Mouse (Mus musculus) lung, postnatal 36 days (tissue): ENCODE measurements around the gene Ppp3ca.
A peak's percentile ranks its signal among the peaks of the same experiment; 100 is the strongest.

Experiments
- DNase-seq: peaks from one replicate; pipeline ENCODE4 v3.0.0; 2022; ENCODE audit warnings: mixed read lengths

Ppp3ca gene

GRCm38 (mm10) chr3:136725311-136726156, 55.6 kb downstream of the Ppp3ca start:
- peak; percentile 81 for DNase-seq

- DNase-seq = no peak
Measured at GRCm38 (mm10) chr3:136727877-136728276, 58.0 kb downstream of the Ppp3ca start.

DNA sequence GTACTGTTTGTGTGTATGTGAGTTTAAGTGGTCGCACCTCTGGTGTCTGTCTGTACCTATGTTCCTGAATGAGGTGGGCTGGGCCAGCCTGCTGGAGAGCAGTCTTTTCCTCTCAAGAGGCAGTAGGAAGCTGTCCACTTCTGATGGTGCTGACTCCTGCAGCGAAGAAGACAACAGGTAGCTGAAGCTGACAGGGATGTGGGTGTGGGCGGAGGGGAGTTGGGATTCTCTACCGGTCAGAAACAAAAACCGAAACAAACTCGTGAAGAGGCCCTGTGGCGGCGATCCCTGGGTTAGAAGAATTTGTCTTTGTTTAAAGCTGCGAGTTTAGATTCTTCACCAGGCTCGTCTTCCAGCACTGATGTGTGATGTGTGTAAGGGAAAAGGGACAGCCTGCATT, 60.1 kb downstream of the Ppp3ca start:
- peak; percentile 34 for DNase-seq

GRCm38 (mm10) chr3:136731579-136731978, 61.7 kb downstream of the Ppp3ca start:
- no peak for DNase-seq

DNA sequence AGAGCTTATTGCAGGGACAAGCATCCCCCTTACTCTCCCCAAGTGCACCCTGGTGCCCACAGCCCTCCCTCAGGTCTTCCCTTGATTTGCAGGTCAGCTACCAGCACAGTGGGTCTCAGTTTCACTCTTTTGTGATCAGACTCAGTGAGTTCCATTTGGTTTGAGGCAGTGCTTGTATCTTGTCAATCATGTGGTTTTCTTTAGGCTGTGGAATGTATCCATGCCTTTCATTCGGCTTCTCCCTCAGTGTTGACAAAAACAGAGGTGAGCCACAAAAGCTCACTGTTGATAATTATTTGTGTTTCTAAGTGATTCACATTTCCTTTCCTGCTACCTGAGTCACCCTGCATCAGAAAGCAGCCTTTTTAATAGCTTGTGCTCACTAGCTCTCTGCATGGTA, 66.1 kb downstream of the Ppp3ca start:
- no peak for DNase-seq

DNA sequence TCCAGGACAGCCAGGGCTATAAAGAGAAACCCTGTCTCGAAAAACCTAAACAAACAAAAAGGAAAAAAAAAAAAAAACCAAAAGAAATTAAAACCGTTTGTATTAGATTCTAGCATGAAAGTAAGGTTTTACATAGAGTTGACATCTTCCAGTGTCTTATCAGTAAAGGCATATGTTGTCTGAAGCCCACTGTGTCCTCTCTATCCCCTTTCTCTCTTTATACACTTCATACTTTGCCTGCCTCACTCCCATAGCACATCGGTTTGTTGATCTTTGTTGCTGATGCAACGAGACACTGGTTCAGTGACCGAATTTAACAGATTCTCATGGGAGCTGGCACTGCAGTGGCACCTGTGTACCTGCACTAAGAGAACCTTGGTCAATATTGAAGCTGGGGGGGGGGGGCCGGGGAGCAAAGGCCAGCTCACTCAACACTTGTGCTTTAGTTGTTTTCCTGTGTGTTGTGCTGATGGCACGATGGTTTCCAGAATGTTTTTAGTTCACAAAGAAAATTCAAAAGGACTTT, 66.9 kb downstream of the Ppp3ca start:
- no peak for DNase-seq

DNA sequence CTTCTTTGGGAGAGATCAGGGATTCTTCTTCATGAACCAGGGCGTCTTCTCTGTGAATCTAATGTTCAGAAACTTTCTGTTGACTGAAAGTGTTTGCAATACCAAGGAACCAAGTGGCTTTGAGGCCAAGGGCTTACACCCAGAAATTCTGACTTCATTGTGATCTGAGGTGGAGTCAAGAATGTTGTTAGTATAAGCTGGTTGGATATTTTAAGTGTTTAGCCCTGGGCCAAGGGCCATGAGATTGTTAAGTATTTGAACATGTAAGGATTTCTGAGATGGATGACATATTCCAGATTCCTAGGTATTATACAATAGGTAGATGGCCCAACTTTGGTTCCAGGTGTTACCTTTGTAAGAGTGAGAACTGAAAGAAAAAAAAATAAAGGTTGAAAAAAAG, 68.5 kb downstream of the Ppp3ca start:
- peak; percentile 73 for DNase-seq

DNA sequence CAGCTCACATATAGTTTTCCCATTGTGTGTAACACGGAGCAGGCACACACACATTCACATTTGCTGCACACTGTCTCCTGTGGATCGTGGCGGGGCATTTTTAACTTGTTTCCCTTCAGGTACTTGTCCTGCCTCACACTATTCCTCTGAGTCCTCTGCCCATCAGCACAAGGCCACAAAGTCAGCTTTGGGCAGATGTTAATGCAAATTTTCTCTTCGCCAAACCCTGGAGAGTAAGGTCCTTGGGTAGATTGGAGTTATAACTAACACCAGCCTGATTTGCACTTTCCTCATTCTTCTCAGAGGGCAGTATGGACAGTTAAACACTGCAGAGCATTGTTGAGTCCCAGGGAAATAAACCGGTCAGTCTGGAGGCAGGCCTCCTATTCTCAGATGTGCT, 69.0 kb downstream of the Ppp3ca start:
- DNase-seq = no peak

- peak; percentile 33 for DNase-seq
Measured at GRCm38 (mm10) chr3:136741659-136742058, 71.7 kb downstream of the Ppp3ca start.

GRCm38 (mm10) chr3:136742258-136743057, 72.5 kb downstream of the Ppp3ca start:
- DNase-seq = peak; percentile 22

GRCm38 (mm10) chr3:136744295-136744897, 74.5 kb downstream of the Ppp3ca start:
- peak; percentile 54 for DNase-seq

DNA sequence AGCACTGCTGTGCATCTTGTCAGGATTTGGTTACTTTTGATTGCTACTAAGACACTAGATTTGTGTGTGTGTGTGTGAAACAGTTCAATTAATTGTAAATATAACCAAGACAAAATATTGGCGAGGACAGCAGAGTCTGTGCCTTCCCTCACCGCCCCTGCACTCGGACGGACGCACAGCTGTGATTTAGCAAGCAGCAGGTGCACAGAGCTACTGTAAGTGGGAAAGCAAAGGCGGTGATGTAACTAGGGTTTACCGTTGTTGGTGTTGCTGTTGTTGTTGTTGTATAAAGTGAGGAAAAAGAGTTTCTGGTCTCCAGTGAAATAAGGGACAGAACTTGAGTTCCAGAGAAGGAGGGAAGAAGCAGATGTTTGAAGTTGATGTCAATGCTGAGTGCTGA, 75.5 kb downstream of the Ppp3ca start:
- no peak for DNase-seq

DNA sequence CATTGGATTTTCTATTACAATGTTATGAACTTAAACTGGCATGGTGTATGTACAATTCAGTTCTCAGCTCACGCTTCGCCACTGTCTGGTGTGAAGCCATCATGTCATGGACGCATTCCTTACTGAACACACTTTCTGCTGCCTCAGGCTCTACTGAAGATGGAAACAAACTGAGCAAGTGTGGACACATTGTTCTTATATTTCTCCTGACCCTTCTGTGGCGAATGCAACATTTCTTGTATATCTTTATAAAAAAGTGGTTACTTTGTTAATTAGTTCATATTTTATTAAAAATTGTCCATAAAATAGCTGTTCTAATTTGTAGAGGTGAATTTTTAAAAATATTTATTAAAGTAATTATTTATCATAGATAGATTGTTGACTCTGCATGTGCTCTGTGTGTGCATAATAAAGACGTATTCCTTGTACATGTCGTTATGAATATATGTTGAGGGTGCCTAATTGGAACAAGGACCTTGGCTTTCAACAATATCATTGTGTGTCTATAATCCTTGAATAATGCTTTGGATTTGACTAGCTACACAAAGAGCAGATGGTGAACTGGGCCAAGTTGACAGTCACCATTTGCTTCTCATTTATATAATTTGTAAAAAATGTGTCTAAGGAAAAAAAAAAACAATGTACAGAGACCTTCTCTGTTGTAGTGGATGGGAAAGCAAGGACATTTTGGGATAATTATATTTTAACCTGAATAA, 79.0 kb downstream of the Ppp3ca start:
- DNase-seq = no peak

DNA sequence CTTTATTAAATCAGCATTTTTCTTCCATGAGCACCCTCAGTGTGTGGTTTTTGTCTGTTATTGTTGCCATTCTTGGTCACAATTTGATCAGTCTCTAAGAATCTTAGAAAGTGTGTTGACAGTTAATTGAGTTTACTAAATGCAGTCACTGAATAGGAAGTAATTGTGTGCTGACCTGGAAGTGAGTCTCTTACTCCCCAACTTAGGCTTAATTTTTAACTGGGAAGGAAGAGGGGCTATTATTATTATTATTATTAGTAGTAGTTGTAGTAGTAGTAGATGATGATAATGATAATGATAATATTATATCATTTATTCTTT, 79.5 kb downstream of the Ppp3ca start:
- no peak for DNase-seq

DNA sequence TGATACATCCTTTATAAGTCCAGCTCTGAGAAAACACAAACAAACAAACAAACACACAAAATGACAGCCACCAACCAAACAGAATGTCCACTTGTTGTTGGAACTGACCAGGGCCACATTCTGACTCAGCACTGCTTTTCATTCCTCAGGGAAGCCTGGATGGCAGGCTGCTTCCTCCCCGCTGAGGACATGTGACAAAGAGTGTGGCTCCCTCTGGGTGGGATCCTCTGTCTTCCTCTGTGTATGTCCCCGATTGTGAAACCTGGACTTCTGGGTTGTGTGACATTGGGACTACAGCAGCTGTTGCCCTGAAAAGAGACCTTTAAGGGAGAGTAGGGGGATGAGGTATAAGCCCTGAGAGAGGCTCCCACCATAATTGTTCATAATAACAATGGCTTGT, 80.0 kb downstream of the Ppp3ca start:
- DNase-seq = no peak

- DNase-seq = no peak
Measured at GRCm38 (mm10) chr3:136752126-136752716, 82.3 kb downstream of the Ppp3ca start.

- DNase-seq = no peak
Measured at GRCm38 (mm10) chr3:136756137-136756536, 86.2 kb downstream of the Ppp3ca start.

GRCm38 (mm10) chr3:136759446-136759845, 89.5 kb downstream of the Ppp3ca start:
- no peak for DNase-seq

DNA sequence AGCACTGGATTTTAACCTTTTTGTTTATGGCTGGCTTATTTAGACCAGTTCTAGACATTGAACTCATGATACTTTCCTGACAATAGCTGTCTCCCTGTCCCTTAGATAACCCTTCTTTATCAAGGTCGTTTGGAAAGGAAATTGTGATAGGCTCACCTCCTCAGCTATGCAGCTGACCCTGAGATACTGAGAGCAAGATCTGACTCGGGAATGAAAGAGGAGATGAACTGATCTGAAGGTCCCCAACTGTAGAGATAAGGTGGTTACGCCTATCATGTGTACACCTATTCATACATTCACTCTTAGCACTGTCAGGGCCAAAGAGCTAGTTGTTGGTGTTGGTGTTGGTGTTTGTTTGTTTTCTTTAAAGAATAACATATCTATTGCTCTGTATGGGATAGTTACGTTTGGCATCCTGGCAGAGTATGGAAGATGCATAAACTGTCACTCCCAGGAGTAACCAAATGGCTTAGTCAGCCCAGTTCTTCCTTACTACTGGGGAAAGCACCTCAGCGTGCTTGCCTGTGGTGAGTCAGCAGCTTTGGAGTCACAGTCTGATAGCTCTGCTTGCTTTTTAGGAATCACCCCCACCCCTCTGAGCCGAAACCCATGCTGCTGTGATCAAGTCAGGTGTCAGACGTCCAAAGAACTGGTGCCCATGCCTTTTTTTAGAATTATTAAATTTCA, 91.5 kb downstream of the Ppp3ca start:
- DNase-seq = no peak

- DNase-seq = no peak
Measured at GRCm38 (mm10) chr3:136761979-136762341, 92.0 kb downstream of the Ppp3ca start.

- DNase-seq = no peak
Measured at GRCm38 (mm10) chr3:136763717-136764270, 93.9 kb downstream of the Ppp3ca start.

DNA sequence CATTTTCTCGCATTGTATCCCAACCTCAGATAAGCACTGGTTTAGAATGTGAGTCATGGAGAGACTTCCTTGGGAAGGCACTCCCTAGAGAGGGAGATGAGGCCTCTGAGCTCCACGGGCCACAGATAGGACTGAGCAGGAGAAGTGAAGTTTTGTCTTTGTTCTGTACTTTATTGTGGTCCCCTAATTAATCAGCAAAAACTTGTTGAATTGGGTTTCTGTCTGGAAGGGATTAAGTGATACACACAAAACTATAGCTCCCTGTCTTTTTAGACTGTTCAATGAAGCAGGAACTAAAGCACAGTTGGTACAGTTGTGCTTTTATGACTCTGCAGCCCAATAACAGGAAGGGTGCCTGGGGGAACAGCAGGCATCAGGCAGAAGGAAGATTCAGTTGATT, 95.6 kb downstream of the Ppp3ca start:
- DNase-seq = no peak
